In the genomic region with DNA sequence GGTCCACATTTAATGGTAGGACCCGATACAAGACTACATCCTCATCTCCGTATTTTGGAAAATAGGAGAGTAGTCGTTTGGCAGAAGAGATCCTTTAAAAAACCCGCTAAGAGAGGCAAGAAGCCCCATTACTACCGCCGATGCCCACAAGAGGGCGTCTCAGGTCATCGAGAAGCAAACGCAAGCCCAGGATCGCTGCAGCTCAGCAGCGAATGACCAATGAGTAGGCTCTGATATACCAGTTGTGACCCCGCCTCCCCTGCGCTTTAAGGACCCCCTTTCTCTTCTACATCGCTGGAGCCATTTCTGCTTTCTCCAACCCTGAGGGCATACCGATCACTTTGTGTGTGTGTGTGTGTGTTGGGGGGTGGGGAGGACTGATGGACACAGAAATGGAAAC, we compare ENCODE assay signal across 8 mouse cellular contexts.
DNase-seq lines count a peak whose midpoint lies in the region; ATAC-seq and TF ChIP-seq lines count a peak whose summit lies in the region.

No protein-coding gene starts in this region.

- peak; percentile 7 for DNase-seq in MEL (ENCODE audit: low read depth, low spot score)
- DNase-seq in cerebellum, adult 18-20 months: peak; percentile 89 to 92
- DNase-seq in hindbrain, embryonic 10.5 days (ENCODE audit: low spot score): peak; percentile 92
- peak; percentile 79 for DNase-seq in layer of hippocampus, adult 9-10 months (ENCODE audit: low spot score)
- peak; percentile 65 for DNase-seq in ovary, adult 18-20 months (ENCODE audit: low spot score)
- peak; percentile 93 for DNase-seq in thymus, adult 2 months

- WGBS in hindbrain, embryonic 10.5 days: 3% methylated on average over 15 of the region's 15 CpGs
- WGBS in lung, embryonic 15.5 days: under 1% methylated on average over 15 of the region's 15 CpGs
- WGBS in thymus, adult 2 months: under 1% methylated on average over 15 of the region's 15 CpGs

- no peak overlapping the region for H3K27ac ChIP-seq in MEL (ENCODE audit: control insufficient read depth, low read depth, low read length)
- H3K27ac ChIP-seq in hindbrain, embryonic 10.5 days: no peak overlapping the region; the same call in 1 of the 2 replicates
- no peak overlapping the region for H3K27ac ChIP-seq in lung, embryonic 15.5 days
- no peak overlapping the region for H3K27ac ChIP-seq in thymus, adult 2 months (ENCODE audit: control insufficient read depth, insufficient read depth, low read length)

- H3K36me3 ChIP-seq in MEL (ENCODE audit: control insufficient read depth in 1 of 2, insufficient read depth in 2 of 2, low read length in 2 of 2): no peaks in the 10 kb centered on the region
- H3K36me3 ChIP-seq in hindbrain, embryonic 10.5 days: no peaks in the 10 kb centered on the region
- no peaks in the 10 kb centered on the region for H3K36me3 ChIP-seq in lung, embryonic 15.5 days
- H3K36me3 ChIP-seq in thymus, adult 2 months (ENCODE audit: control insufficient read depth, insufficient read depth, low read length): no peaks in the 10 kb centered on the region

- TF ChIP-seq CTCF in MEL (IDR thresholded peaks at IDR 0.05 in 2 of 3, conservative IDR thresholded peaks at IDR 0.05 in 1 of 3; ENCODE audit: control insufficient read depth in 1 of 3, insufficient read depth in 1 of 3, low read depth in 2 of 3, low read length in 3 of 3, poor library complexity in 1 of 3, severe bottlenecking in 1 of 3): peak in 2 of 3 experiments; percentile 17 to 52; a peak in 4 of 6 replicates
- TF ChIP-seq CTCF in thymus, adult 2 months (IDR thresholded peaks at IDR 0.05; ENCODE audit: borderline replicate concordance, control insufficient read depth, extremely low read depth, insufficient read depth, low read length, poor library complexity): peak; percentile 92

- TF ChIP-seq RAD21 in MEL (IDR thresholded peaks at IDR 0.05; ENCODE audit: low read depth, low read length): peak; percentile 2; the same call in 1 of the 2 replicates

- no peak for TF ChIP-seq EP300 in MEL (IDR thresholded peaks at IDR 0.05; ENCODE audit: low read depth in 1 of 2, low read length in 2 of 2)

- H3K9me3 ChIP-seq in MEL (replicated peaks; ENCODE audit: insufficient read depth, low read length): no peaks in the 10 kb centered on the region
- no peaks in the 10 kb centered on the region for H3K9me3 ChIP-seq in hindbrain, embryonic 10.5 days
- H3K9me3 ChIP-seq in lung, embryonic 15.5 days: no peaks in the 10 kb centered on the region

- no peak for TF ChIP-seq POLR2A in MEL (IDR thresholded peaks at IDR 0.05; ENCODE audit: control insufficient read depth in 1 of 2, insufficient read depth in 1 of 2, low read depth in 1 of 2, low read length in 2 of 2, poor library complexity in 1 of 2)
- no peak for TF ChIP-seq POLR2A in thymus, adult 2 months (IDR thresholded peaks at IDR 0.05; ENCODE audit: control insufficient read depth, extremely low read depth, insufficient read depth, low read length, poor library complexity)

- no peak overlapping the region for H3K9ac ChIP-seq in MEL (ENCODE audit: control insufficient read depth, low read depth, low read length, poor library complexity, severe bottlenecking)
- H3K9ac ChIP-seq in lung, embryonic 15.5 days: 0 out of 2 replicates have a peak overlapping the region, but pooled peaks have one; percentile 16

- H3K4me2 ChIP-seq in lung, embryonic 15.5 days: peak overlapping the region; percentile 75

- H3K4me3 ChIP-seq in MEL (ENCODE audit: control insufficient read depth in 1 of 2, insufficient read depth in 1 of 2, low read depth in 2 of 2, low read length in 2 of 2): no peak overlapping the region
- H3K4me3 ChIP-seq in hindbrain, embryonic 10.5 days: peak overlapping the region; percentile 54
- H3K4me3 ChIP-seq in lung, embryonic 15.5 days: peak overlapping the region; percentile 44
- H3K4me3 ChIP-seq in thymus, adult 2 months (ENCODE audit: control insufficient read depth, insufficient read depth, low read length): peak overlapping the region; percentile 38

- no peaks in the 10 kb centered on the region for H3K4me1 ChIP-seq in MEL (ENCODE audit: control insufficient read depth in 1 of 2, insufficient read depth in 2 of 2, low read length in 2 of 2)
- H3K4me1 ChIP-seq in hindbrain, embryonic 10.5 days (replicated peaks): peaks cover 17% of the 10 kb centered on the region
- H3K4me1 ChIP-seq in lung, embryonic 15.5 days: no peaks in the 10 kb centered on the region
- H3K4me1 ChIP-seq in thymus, adult 2 months (replicated peaks; ENCODE audit: control insufficient read depth, insufficient read depth, low read length): peaks cover 11% of the 10 kb centered on the region

- H3K79me2 ChIP-seq in MEL (ENCODE audit: control insufficient read depth, insufficient read depth, low read length, poor library complexity): no peaks in the 10 kb centered on the region

- ATAC-seq in frontal cortex, adult (ENCODE audit: low TSS enrichment): peak; percentile 96
- peak; percentile 88; the same call in 1 of the 2 replicates for ATAC-seq in lung, embryonic 15.5 days (ENCODE audit: borderline replicate concordance, extremely low read depth, low FRiP score, low TSS enrichment)

- H3K27me3 ChIP-seq in MEL (ENCODE audit: control insufficient read depth in 1 of 2, insufficient read depth in 2 of 2, low read length in 2 of 2): no peaks in the 10 kb centered on the region
- H3K27me3 ChIP-seq in hindbrain, embryonic 10.5 days (ENCODE audit: insufficient read depth, poor library complexity, severe bottlenecking): peaks cover 19% of the 10 kb centered on the region
- H3K27me3 ChIP-seq in lung, embryonic 15.5 days: peaks cover 8% of the 10 kb centered on the region; the same call in 1 of the 2 replicates
- no peaks in the 10 kb centered on the region for H3K27me3 ChIP-seq in thymus, adult 2 months (ENCODE audit: control insufficient read depth, insufficient read depth, low read length)

TF ChIP-seq in MEL, 35 proteins besides CTCF, POLR2A, EP300 and RAD21:
- no peak for TF ChIP-seq JUND (IDR thresholded peaks at IDR 0.05; ENCODE audit: low read depth, low read length)
- TF ChIP-seq SMC3 (IDR thresholded peaks at IDR 0.05; ENCODE audit: low read depth, low read length): 0 out of 2 replicates have a peak, but pooled peaks have one; percentile 22

Comparison
In these comparisons a context has a peak if more than half of its experiments do, and no peak if none do; other contexts are left out.
1. DNase-seq: peak in every context shown above with its lines; median percentile 93 in thymus, adult 2 months; 92 in hindbrain, embryonic 10.5 days; 90 in cerebellum, adult 18-20 months; 79 in layer of hippocampus, adult 9-10 months; 65 in ovary, adult 18-20 months; 7 in MEL.
2. H3K4me3 ChIP-seq: peak in hindbrain, embryonic 10.5 days (single experiment), lung, embryonic 15.5 days (single experiment) and thymus, adult 2 months (single experiment); none in MEL (0 of 2).